Mouse (Mus musculus): Measurements from ENCODE around the gene Magel2. TPM values are rescaled to one million over a fixed set of nuclear protein-coding genes. Genes with fewer than 3 reads are reported as not detected.

Magel2 gene
- polyA plus RNA-seq, 1 experiment from 2014 or later = 17.5 TPM

DNA sequence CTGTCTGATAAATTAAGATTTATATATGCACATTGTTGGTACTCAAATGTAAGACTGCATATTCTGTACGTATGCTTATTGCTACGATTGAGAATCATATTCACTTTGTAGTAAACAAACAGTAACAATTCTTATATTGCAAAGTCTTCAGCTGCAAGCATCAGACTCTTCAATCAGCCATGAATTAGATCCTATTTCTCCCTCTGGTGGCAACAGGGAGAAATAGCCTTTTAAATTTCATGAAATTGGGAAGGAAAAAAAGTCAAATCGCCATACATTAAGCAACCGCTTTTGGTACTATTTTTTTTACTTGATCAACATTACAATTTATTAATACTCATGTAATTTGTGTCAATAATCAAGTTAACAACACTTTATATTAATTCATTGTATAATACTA, 11.5 kb downstream of the Magel2 start:
- Histone ChIP-seq H3K9ac (no peak overlapping the region), H3K4me2 (replicated peaks) (no peak overlapping the region), H3K4me3 (no peak overlapping the region), H3K27me3 (no peaks in the 10 kb centered on the region), H3K9me3 (replicated peaks) (peaks cover 2% of the 10 kb centered on the region; the same call in 1 of the 2 replicates), H3K4me1 (0 out of 2 replicates have a peak, but pooled peaks cover 2% of the 10 kb centered on the region), H3K36me3 (no peaks in the 10 kb centered on the region), H3K27ac (no peak overlapping the region)
- no peak for ATAC-seq (ENCODE audit: low FRiP score)
- WGBS = 47% methylated on average over 4 of the region's 4 CpGs

DNA sequence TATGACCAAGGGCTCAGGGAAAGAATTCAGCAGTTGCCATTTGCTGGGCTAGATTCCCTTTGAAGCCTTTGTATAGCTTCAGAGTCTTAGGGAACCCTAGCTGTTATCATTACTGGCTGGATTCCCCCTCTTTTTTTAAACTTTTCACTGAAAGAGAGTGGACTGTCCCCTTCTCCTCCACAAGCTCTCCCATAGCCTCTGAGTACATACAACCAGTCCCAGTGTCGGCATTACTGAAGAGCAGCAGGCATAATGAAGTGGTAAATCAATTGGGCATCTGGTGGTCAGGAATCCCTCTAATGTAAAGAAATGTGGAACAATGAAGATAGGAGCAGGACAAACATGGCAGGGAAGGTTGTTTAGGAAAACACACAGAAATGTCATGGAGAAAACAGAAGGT, 15.4 kb downstream of the Magel2 start:
- WGBS = 33% methylated on average over 1 of the region's 1 CpGs
- Histone ChIP-seq H3K4me2 (replicated peaks) (no peak overlapping the region), H3K4me1 (0 out of 2 replicates have a peak, but pooled peaks cover 2% of the 10 kb centered on the region), H3K27me3 (no peaks in the 10 kb centered on the region), H3K36me3 (no peaks in the 10 kb centered on the region), H3K4me3 (no peak overlapping the region), H3K27ac (0 out of 2 replicates have a peak overlapping the region, but pooled peaks have one; percentile 7), H3K9ac (no peak overlapping the region), H3K9me3 (replicated peaks) (peaks cover 2% of the 10 kb centered on the region; the same call in 1 of the 2 replicates)
- ATAC-seq (ENCODE audit: low FRiP score) = no peak

DNA sequence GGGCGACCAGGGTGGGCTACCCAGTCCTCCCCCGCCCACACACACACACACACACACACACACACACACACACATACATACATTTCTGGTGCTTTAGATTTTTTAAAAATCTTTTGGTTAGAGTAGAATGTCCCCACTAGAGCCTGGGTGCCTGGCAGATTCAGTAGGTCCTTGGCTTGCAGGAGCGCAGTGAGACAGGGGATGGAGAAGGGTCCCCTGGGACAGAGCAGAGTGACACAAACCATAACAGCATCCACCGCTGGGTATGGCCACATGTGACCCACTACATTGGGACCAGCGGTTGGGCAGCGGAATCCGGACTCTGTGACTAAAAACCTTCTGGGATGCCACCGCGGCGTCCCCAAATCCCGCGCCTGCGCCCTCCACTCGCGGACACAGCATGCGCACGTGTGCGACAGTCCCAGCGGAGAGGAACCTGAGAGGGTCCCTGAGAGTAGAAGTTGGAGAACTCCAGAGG, 29.8 kb downstream of the Magel2 start:
- Histone ChIP-seq H3K27ac (no peak overlapping the region), H3K4me2 (replicated peaks) (peak overlapping the region; percentile 51), H3K9me3 (replicated peaks) (0 out of 2 replicates have a peak, but pooled peaks cover 4% of the 10 kb centered on the region), H3K27me3 (no peaks in the 10 kb centered on the region), H3K4me3 (peak overlapping the region; percentile 28), H3K4me1 (peaks cover 6% of the 10 kb centered on the region; the same call in 1 of the 2 replicates), H3K36me3 (no peaks in the 10 kb centered on the region), H3K9ac (peak overlapping the region; percentile 36)
- 31% methylated on average over 19 of the region's 19 CpGs for WGBS
- peak; percentile 70 for ATAC-seq (ENCODE audit: low FRiP score)

DNA sequence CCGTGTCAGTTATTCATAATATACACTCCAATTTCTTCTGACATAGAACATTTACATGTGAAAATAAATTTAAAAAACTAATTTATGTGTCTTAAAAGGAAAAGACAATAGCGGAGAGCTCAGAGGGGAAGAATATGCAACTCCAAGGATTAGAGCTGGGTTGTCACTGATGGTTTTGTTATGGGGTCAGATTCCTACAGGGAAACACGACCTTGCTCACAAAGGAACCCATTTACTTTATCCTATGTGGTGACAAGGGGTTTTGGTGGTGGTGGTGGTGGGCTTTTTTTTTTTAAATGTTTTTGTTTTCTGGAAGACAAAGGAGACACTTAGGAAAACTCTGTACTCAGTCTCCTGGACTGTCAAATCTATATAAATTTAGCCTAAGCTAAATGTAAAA, 31.0 kb downstream of the Magel2 start:
- 40% methylated on average over 3 of the region's 3 CpGs for WGBS
- H3K27me3 ChIP-seq = no peaks in the 10 kb centered on the region
- H3K9me3 ChIP-seq (replicated peaks) = 0 out of 2 replicates have a peak, but pooled peaks cover 4% of the 10 kb centered on the region
- ATAC-seq (ENCODE audit: low FRiP score) = no peak
- H3K27ac ChIP-seq = no peak overlapping the region
- no peak overlapping the region for H3K9ac ChIP-seq
- H3K4me2 ChIP-seq (replicated peaks) = no peak overlapping the region
- no peak overlapping the region for H3K4me3 ChIP-seq
- H3K36me3 ChIP-seq = no peaks in the 10 kb centered on the region
- H3K4me1 ChIP-seq = peaks cover 6% of the 10 kb centered on the region; the same call in 1 of the 2 replicates

DNA sequence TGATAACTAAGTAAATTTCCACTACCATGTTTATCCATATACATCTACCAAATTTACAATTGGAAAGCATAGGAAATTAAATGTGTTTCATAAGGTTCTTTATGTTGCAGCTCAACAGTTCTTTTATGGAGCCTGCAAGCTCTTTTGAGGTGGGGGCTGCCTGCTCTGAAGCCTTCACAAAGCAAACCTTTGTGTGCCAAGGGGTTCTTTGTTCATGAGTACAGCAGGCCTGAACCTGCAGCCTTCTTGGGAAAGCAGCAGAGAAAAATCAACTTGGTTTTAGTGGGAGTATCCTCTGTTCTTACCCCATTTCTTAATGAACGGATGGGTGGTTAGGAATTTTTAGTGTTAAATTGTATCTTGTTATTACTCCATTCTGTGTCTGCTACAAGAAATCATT, 38.4 kb downstream of the Magel2 start:
- peak overlapping the region; percentile 6; the same call in 1 of the 2 replicates for H3K4me2 ChIP-seq (replicated peaks)
- peaks cover 10% of the 10 kb centered on the region for H3K9me3 ChIP-seq (replicated peaks)
- WGBS = 53% methylated on average over 1 of the region's 1 CpGs
- H3K36me3 ChIP-seq = no peaks in the 10 kb centered on the region
- H3K4me1 ChIP-seq = no peaks in the 10 kb centered on the region
- H3K27me3 ChIP-seq = no peaks in the 10 kb centered on the region
- H3K9ac ChIP-seq = no peak overlapping the region
- peak overlapping the region; percentile 83 for H3K27ac ChIP-seq
- H3K4me3 ChIP-seq = no peak overlapping the region
- no peak for ATAC-seq (ENCODE audit: low FRiP score)

DNA sequence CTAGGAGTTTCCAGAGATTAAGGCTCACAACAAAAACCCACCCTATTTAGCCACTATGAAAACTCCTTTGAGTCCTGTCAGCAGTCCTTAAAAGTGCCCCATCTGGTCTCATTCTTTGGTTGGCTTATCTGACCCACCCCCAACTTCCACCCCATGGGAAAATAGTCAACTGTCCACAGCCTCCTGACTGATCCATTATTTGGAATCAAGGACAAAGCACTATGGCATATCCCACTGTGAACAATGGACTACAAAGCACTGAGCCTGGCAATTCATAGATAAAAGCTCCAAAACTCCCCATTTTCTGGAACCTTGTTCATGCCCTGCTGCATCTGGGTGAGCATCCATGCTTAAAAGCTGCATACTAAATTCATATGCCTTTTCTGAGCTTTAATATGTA, 39.4 kb downstream of the Magel2 start:
- peak; percentile 62 for ATAC-seq (ENCODE audit: low FRiP score)
- peaks cover 10% of the 10 kb centered on the region for H3K9me3 ChIP-seq (replicated peaks)
- H3K27me3 ChIP-seq = no peaks in the 10 kb centered on the region
- peak overlapping the region; percentile 39 for H3K4me2 ChIP-seq (replicated peaks)
- peak overlapping the region; percentile 35; the same call in 1 of the 2 replicates for H3K9ac ChIP-seq
- no peaks in the 10 kb centered on the region for H3K4me1 ChIP-seq
- H3K27ac ChIP-seq = peak overlapping the region; percentile 82
- 0 out of 2 replicates have a peak overlapping the region, but pooled peaks have one; percentile 13 for H3K4me3 ChIP-seq
- no peaks in the 10 kb centered on the region for H3K36me3 ChIP-seq

DNA sequence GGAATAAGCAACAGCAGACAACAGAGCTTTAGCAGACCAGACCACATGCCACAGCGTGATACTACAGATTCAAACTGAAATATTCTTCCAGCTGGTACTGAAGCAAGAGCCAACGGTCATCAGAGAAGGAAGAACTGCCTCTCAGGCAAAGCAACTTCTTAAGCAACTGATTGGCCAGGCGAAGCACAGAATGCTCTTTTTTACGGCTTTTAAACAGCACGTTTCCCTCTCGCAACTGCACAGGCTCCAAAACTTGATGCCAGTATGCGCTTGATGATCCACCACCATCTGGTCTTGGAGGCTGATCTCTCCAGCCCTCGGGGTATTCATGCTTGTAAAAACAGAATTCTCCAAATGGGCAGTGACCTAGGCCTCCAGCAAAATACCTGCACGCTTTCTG, 41.5 kb downstream of the Magel2 start:
- no peak for ATAC-seq (ENCODE audit: low FRiP score)
- H3K4me3 ChIP-seq = peak overlapping the region; percentile 72
- no peaks in the 10 kb centered on the region for H3K36me3 ChIP-seq
- peak overlapping the region; percentile 93 for H3K27ac ChIP-seq
- no peaks in the 10 kb centered on the region for H3K4me1 ChIP-seq
- H3K27me3 ChIP-seq = no peaks in the 10 kb centered on the region
- peaks cover 10% of the 10 kb centered on the region for H3K9me3 ChIP-seq (replicated peaks)
- H3K9ac ChIP-seq = peak overlapping the region; percentile 89
- H3K4me2 ChIP-seq (replicated peaks) = peak overlapping the region; percentile 66
- WGBS = 59% methylated on average over 9 of the region's 9 CpGs

DNA sequence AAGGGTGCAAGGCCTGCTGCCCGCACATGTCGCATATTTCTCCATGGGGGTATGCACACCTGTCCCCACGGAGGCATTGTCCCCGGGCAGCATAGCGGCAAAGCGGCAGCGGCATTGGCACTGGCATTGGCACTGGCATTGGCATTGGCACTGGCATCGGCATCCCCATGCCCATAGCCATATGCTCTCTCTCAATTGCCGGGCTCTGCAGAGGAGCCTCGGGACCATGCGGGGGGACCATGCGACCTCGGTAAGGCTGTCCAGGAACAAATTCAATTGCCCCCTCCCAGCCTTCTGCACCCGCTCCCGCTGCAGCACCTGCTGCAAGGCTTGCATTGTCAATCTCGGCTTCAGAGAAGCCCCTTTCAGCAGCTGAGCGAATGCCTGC, 42.3 kb downstream of the Magel2 start:
- no peaks in the 10 kb centered on the region for H3K4me1 ChIP-seq
- peaks cover 10% of the 10 kb centered on the region for H3K9me3 ChIP-seq (replicated peaks)
- H3K36me3 ChIP-seq = no peaks in the 10 kb centered on the region
- H3K27me3 ChIP-seq = no peaks in the 10 kb centered on the region
- peak overlapping the region; percentile 72 for H3K4me3 ChIP-seq
- H3K9ac ChIP-seq = peak overlapping the region; percentile 89
- 55% methylated on average over 17 of the region's 17 CpGs for WGBS
- H3K27ac ChIP-seq = peak overlapping the region; percentile 93
- no peak; the same call in 1 of the 2 replicates for ATAC-seq (ENCODE audit: low FRiP score)
- H3K4me2 ChIP-seq (replicated peaks) = peak overlapping the region; percentile 66

DNA sequence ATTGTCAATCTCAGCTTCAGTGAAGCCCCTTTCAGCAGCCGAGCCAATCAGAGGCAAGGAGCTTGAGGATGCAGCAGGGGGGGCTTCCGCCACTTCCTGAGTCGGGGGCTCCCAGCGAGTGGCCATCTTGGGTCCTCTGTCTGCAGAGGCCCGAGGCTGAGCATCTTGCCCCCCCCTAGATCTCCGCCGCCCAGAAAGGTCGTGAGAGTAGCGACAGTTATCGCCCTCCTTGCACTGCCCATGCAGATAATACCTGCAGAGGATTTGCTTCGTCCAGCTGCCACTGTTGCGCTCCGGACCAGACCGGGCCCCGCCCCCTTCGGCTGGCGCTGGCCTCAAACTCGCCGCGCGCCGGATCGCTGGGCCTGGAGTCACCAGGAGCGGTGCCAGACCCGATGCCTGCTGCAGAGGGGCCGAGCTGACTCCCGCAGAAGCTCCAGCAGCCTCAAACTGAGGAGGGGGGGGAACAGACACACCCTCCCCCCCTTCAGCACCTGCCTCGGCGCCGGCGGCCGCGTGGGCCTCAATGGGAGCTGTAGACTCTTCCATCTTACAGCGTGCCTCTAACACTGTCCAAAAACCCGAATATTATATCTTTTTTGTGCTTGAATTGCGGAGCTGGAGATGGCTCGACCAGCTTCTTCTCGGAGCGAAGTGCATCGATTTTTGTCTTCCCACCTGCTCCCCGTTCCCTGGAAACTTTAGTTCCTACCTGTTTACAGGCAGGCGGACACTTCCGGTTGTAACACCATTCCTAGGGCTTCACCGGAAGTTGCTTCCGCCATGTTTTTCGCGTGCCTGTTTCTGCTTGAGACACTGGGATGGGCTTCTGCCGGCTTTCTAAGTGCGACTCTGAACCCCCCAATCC, 42.9 kb downstream of the Magel2 start, which contains the start of gene Mkrn3:
TSS of gene Mkrn3 (minus strand) at position 647 of the 868 bp plus-strand sequence.
- no peaks in the 10 kb centered on the region for H3K4me1 ChIP-seq
- peaks cover 10% of the 10 kb centered on the region for H3K9me3 ChIP-seq (replicated peaks)
- H3K36me3 ChIP-seq = no peaks in the 10 kb centered on the region
- peak within 1 kb of the TSS; percentile 72 for H3K4me3 ChIP-seq
- H3K27ac ChIP-seq = peak within 1 kb of the TSS; percentile 93
- peak; percentile 90 for ATAC-seq (ENCODE audit: low FRiP score)
- H3K27me3 ChIP-seq = no peaks in the 10 kb centered on the region
- H3K4me2 ChIP-seq (replicated peaks) = peak within 1 kb of the TSS; percentile 66
- H3K9ac ChIP-seq = peak within 1 kb of the TSS; percentile 89
- 21% methylated on average over 49 of the region's 49 CpGs for WGBS

DNA sequence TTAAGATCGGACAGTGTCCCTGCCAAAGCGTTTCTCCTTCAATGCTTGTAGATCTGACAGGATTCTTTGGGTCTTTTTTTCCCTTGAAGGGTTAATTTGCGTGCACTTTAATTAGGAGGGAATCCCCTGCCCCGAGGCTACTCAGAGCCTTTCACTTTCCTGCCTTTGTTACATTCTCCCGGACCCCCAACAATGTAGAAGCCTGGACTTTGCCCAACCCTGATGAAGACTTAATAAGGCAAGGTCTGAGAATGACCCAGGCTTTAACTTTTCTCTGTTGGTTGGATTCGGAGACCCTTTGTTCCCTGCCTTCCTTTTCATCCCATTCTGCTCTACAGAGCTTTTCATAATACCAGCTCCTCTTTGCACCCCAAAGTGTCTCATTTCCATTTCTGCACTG, 43.8 kb downstream of the Magel2 start:
- peak overlapping the region; percentile 93 for H3K27ac ChIP-seq
- peak overlapping the region; percentile 66 for H3K4me2 ChIP-seq (replicated peaks)
- H3K4me1 ChIP-seq = no peaks in the 10 kb centered on the region
- H3K27me3 ChIP-seq = no peaks in the 10 kb centered on the region
- H3K4me3 ChIP-seq = peak overlapping the region; percentile 72
- no peaks in the 10 kb centered on the region for H3K36me3 ChIP-seq
- peaks cover 10% of the 10 kb centered on the region for H3K9me3 ChIP-seq (replicated peaks)
- WGBS = 48% methylated on average over 6 of the region's 6 CpGs
- H3K9ac ChIP-seq = peak overlapping the region; percentile 89; the same call in 1 of the 2 replicates
- peak; percentile 61 for ATAC-seq (ENCODE audit: low FRiP score)

DNA sequence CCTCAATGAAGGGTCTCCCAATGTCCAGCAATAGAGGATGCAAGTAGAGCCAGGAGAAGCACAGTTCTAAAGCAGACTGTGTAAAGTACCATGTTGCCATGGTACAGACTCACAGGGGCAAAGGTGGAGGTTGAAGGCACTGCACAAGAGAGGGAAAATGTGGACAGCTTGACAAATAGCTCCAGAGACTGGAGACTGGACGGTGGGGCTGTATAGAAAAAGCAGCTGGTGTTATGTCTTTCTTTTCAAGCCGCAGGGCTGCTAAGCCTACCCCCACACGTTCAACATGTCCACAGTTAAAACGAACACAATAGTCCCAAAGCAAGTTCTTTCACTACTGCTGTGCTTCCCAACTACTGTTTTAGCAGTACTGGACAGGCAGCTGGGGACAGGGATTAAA, 46.4 kb downstream of the Magel2 start:
- 35% methylated on average over 4 of the region's 4 CpGs for WGBS
- H3K36me3 ChIP-seq = no peaks in the 10 kb centered on the region
- ATAC-seq (ENCODE audit: low FRiP score) = peak; percentile 59
- 0 out of 2 replicates have a peak overlapping the region, but pooled peaks have one; percentile 13 for H3K9ac ChIP-seq
- H3K4me3 ChIP-seq = peak overlapping the region; percentile 24; the same call in 1 of the 2 replicates
- no peaks in the 10 kb centered on the region; the same call in 1 of the 2 replicates for H3K4me1 ChIP-seq
- no peaks in the 10 kb centered on the region for H3K27me3 ChIP-seq
- peak overlapping the region; percentile 80 for H3K27ac ChIP-seq
- peak overlapping the region; percentile 38 for H3K4me2 ChIP-seq (replicated peaks)
- H3K9me3 ChIP-seq (replicated peaks) = peaks cover 10% of the 10 kb centered on the region

DNA sequence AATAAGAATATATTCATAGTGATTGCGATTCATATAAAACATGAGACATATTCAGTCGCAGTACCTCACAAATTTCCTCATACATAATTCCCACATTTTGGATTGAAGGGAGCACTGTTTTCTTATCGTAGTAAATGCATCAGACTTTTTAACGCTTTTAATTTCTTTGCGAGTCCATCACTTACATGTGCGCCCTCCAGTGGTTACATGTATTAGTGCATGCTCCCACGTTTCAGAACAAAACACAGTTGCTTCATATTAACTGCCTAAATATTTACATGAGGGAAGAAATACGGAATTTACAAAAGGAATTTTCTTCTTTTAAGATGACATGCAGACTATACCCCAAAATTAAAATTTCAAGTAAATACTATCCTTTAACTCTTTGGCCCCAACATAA, 51.5 kb downstream of the Magel2 start:
- WGBS = 22% methylated on average over 8 of the region's 8 CpGs
- no peak for ATAC-seq (ENCODE audit: low FRiP score)
- H3K27me3 ChIP-seq = no peaks in the 10 kb centered on the region
- H3K4me1 ChIP-seq = no peaks in the 10 kb centered on the region; the same call in 1 of the 2 replicates
- no peaks in the 10 kb centered on the region; the same call in 1 of the 2 replicates for H3K9me3 ChIP-seq (replicated peaks)
- H3K27ac ChIP-seq = no peak overlapping the region
- H3K4me2 ChIP-seq (replicated peaks) = 0 out of 2 replicates have a peak overlapping the region, but pooled peaks have one; percentile 12
- no peaks in the 10 kb centered on the region for H3K36me3 ChIP-seq
- H3K4me3 ChIP-seq = no peak overlapping the region
- H3K9ac ChIP-seq = no peak overlapping the region

Data from hindbrain, embryonic 12.5 days (tissue).